Mouse (Mus musculus): ENCODE results near the gene Jaml. TPM values are rescaled to one million over a fixed set of nuclear protein-coding genes. Genes with fewer than 3 reads are reported as not detected.

The Jaml gene
- 0.25 and 0.35 TPM in 2 replicates for polyA plus RNA-seq (2012; rRNA removed)

GRCm38 (mm10) chr9:45079011-45079410 is at the start of gene Jaml:
TSS of gene Jaml (plus strand) at chr9:45079183.

DNA sequence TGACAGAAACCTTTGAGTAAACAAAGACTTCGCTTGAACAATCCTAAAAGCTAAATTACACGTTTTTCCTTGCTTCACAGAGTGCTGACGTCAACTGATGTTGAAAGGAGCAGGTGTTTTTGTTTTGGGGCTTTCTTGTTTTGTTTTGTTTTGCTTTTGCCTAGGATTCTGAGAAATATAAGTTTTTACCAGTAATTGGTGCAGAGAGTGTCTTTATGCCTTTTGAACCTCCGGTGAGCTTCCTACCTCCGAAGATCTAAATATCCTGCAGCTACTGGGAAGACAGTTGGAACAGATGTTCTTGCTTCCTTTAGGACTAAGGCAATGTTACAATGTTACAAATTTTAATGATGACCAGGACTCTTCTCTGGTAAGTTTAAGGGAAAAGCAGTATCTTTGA is 39.5 kb upstream of the Jaml start, which contains the start of gene Mpzl2:
TSS of gene Mpzl2 (plus strand) at position 301 of the 400 bp plus-strand sequence.

GRCm38 (mm10) chr9:45055082-45055713 is 23.8 kb upstream of the Jaml start, which contains the start of gene Mpzl3:
TSS of gene Mpzl3 (plus strand) at chr9:45055186.

DNA sequence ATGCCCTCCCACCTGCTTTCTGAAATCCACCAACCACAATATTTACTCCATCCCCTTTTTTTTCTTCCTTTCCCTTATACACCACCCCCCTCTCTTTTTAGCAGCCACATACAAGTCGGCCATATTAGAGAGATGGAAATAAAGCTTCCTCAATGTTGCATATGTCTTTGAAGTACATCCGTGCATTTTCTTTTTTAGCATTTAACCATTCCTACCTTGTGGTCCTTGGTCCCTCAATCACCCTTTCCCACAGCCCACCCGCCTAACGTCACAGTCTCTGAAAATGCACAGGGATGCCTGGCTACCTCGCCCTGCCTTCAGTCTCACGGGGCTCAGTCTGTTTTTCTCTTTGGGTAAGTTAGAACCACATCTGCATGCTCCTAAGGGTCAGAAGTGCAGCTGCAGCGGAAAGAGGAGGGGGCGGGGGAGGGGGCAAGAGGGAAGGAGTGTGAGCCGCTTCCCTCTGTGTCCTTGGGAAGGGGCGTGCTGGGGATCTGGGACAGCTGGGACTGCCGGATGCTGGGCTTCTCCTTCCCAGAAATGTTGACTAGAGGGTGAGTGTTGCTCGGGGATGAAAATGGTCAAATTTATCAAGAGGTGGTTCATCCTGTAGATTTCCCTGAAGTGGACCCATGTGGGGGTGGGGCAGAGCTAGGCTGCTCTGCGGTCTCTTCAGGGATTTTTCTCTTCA is 38.9 kb downstream of the Jaml start, which contains the start of gene Scn2b:
TSS of gene Scn2b (plus strand) at position 42 of the 691 bp plus-strand sequence.

DNA sequence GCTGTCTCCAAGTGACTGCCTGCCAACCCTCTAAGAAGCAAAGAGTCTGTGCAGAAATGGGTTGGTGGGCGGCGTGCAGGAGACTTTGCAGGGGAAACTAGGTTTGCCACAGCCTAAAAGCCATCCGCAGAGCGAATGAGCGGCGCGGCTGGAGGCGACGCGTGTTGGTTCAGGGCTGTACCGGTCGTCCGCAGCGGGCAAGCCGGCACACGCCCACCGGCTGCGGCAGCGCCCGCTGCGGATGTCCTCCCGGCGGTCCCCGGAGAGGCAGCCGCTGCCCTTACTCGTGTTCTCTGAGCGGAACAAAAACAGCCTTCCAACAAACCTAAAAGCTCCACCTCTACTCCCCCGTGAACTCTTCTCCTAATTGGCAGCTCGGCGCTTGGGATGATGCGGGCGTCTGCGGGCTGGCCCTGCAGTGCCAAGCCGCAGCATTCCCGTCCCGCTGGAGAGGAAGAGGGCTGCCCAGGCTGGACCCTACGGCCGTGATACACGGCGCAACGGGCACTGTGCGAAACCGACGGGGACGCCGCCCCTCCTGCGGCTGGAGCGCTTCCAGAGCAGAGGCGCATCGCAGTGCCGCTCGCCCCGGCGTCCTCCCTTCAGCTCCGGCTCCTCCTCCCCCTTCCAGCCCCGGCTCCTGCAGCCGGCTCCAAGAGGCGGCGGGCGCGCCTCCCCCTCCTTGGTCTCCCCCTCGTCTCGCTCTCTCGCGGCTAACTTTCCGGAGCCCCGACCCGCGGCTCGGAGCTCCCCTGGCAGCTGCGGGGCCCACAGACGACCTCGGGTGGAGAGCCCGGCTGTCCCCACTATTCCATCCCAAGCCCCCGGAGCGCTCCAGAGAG is 59.4 kb downstream of the Jaml start, which contains the start of gene Scn4b:
TSS of gene Scn4b (plus strand) at position 205 of the 842 bp plus-strand sequence.

Other genes starting within 250 kb of the Jaml start
- 16.8 and 25.8 TPM in 2 replicates for gene Kmt2a, start 197.9 kb upstream of the Jaml start, polyA plus RNA-seq (2012; rRNA removed)
- gene Atp5l, start 158.4 kb upstream of the Jaml start, polyA plus RNA-seq (2012; rRNA removed) = 73.7 and 74.6 TPM in 2 replicates
- 5.5 and 8.3 TPM in 2 replicates for gene Ube4a, start 113.6 kb upstream of the Jaml start, polyA plus RNA-seq (2012; rRNA removed)
- 0.16 and 0.18 TPM in 2 replicates for gene Cd3g, start 98.8 kb upstream of the Jaml start, polyA plus RNA-seq (2012; rRNA removed)
- gene Cd3d, start 97.4 kb upstream of the Jaml start, polyA plus RNA-seq (2012; rRNA removed) = 0.24 TPM in 2 replicates
- gene Cd3e, start 69.6 kb upstream of the Jaml start, polyA plus RNA-seq (2012; rRNA removed) = 0.26 and 0.58 TPM in 2 replicates
- 2.3 and 2.8 TPM in 2 replicates for gene Mpzl2, start 39.4 kb upstream of the Jaml start, polyA plus RNA-seq (2012; rRNA removed)
- 2.0 and 5.0 TPM in 2 replicates for gene Mpzl3, start 24.0 kb upstream of the Jaml start, polyA plus RNA-seq (2012; rRNA removed)
- gene Scn2b, start 38.6 kb downstream of the Jaml start, polyA plus RNA-seq (2012; rRNA removed) = 1.3 TPM in 2 replicates
- 0.23 and 0.28 TPM in 2 replicates for gene Scn4b, start 59.2 kb downstream of the Jaml start, polyA plus RNA-seq (2012; rRNA removed)
- 0.07 and 0.15 TPM in 2 replicates for gene BC049352, start 102.8 kb downstream of the Jaml start, polyA plus RNA-seq (2012; rRNA removed)
- gene Tmprss4, start 124.9 kb downstream of the Jaml start, polyA plus RNA-seq (2012; rRNA removed) = 4.4 and 6.9 TPM in 2 replicates
- gene Il10ra, start 190.0 kb downstream of the Jaml start, polyA plus RNA-seq (2012; rRNA removed) = 5.2 and 5.9 TPM in 2 replicates
- gene Tmprss13, start 239.9 kb downstream of the Jaml start, polyA plus RNA-seq (2012; rRNA removed) = 4.9 and 6.9 TPM in 2 replicates

Measured in ovary, adult 2 months (tissue).